Mouse (Mus musculus) layer of hippocampus, adult 8-10 months (tissue): ENCODE results near the gene Cyp4f15. TPM values are rescaled to one million over a fixed set of nuclear protein-coding genes. Genes with fewer than 3 reads are reported as not detected.

ENCODE experiments used
- total RNA-seq, 4 experiments: library from RNA; stranded (reverse); gene quantifications; 2 replicates each; pipeline ENCODE4 v1.2.4; 2022

The Cyp4f15 gene
- total RNA-seq, 4 experiments from 2014 or later = 16.5 to 19.8 (median 18.2) TPM

Other genes with a start within 250 kb of the Cyp4f15 start
- not detected for gene Cyp4f39, start 232.9 kb upstream of the Cyp4f15 start, total RNA-seq
- gene Cyp4f17, start 179.6 kb upstream of the Cyp4f15 start, total RNA-seq = 1 to 10 TPM; 3.6 to 8.1 (median 5.2) TPM
- 10 to 100 TPM in 1 of 4 experiments, 1 to 10 TPM in 3; 7.7 to 10.1 (median 7.9) TPM for gene Cyp4f16, start 149.1 kb upstream of the Cyp4f15 start, total RNA-seq
- gene Cyp4f37, start 64.3 kb upstream of the Cyp4f15 start, total RNA-seq = not detected
- gene Cyp4f40, start 26.7 kb upstream of the Cyp4f15 start, total RNA-seq = not detected
- gene Zfp871, start 102.7 kb downstream of the Cyp4f15 start, total RNA-seq = 100 to 1,000 TPM in 2 of 4 experiments, 10 to 100 TPM in 2; 75.3 to 108 (median 92.2) TPM
- gene Zfp811, start 124.3 kb downstream of the Cyp4f15 start, total RNA-seq = 1 to 10 TPM; 3.7 to 7.8 (median 6.8) TPM
- gene Zfp799, start 144.6 kb downstream of the Cyp4f15 start, total RNA-seq = 10 to 100 TPM; 27.5 to 36.6 (median 30.4) TPM
- gene Zfp870, start 206.0 kb downstream of the Cyp4f15 start, total RNA-seq = 10 to 100 TPM in 3 of 4 experiments, 1 to 10 TPM in 1; 7.9 to 12.4 (median 11.4) TPM
- 1 to 10 TPM; 5.2 to 8.0 (median 6.4) TPM for gene Cyp4f14, start 231.7 kb downstream of the Cyp4f15 start, total RNA-seq